Mouse (Mus musculus): ENCODE data around the gene Klf5. TPM values are rescaled to one million over a fixed set of nuclear protein-coding genes. Genes with fewer than 3 reads are reported as not detected.

Klf5 gene
- total and polyA plus RNA-seq, 3 experiments, result 0.69 to 3.9 TPM; not detected in 1

DNA sequence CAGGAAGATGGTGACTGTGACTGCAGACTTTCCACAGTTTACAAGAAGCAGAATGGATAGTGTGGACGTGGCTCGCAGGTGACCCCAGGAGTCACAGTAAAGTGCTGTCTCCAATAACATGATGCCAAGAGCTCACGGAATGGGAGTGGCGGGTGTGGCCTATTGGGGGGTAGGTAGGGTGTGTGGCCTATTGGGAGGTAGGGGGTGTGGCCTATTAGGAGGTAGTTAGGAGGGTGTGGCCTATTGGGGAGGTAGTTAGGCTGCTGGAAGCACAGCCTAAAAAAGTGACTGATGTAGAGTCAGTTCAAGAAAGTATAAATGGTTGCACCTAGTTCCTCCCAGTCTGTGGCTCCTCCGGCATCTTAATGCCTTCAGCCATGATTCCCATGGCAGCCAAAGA lies 22.2 kb downstream of the Klf5 start:
- H3K79me2 ChIP-seq (ENCODE audit: control insufficient read depth, insufficient read depth, low read length, poor library complexity), result no peaks in the 10 kb centered on the region
- no peak overlapping the region for H3K27ac ChIP-seq (ENCODE audit: control insufficient read depth, low read depth, low read length)
- H3K4me3 ChIP-seq (ENCODE audit: control insufficient read depth in 1 of 2, insufficient read depth in 1 of 2, low read depth in 2 of 2, low read length in 2 of 2), result no peak overlapping the region
- no peak for DNase-seq (ENCODE audit: low read depth, low spot score)
- H3K27me3 ChIP-seq (ENCODE audit: control insufficient read depth in 1 of 2, insufficient read depth in 2 of 2, low read length in 2 of 2), result no peaks in the 10 kb centered on the region
- TF ChIP-seq CTCF (IDR thresholded peaks at IDR 0.05 in 2 of 3, conservative IDR thresholded peaks at IDR 0.05 in 1 of 3; ENCODE audit: control insufficient read depth in 1 of 3, insufficient read depth in 1 of 3, low read depth in 2 of 3, low read length in 3 of 3, poor library complexity in 1 of 3, severe bottlenecking in 1 of 3) (no peak), GATA1 (IDR thresholded peaks at IDR 0.05; ENCODE audit: low read depth, low read length) (no peak), TBP (IDR thresholded peaks at IDR 0.05; ENCODE audit: low read depth, low read length) (no peak), BHLHE40 (IDR thresholded peaks at IDR 0.05; ENCODE audit: borderline replicate concordance, low read depth, low read length) (no peak), ZMIZ1 (IDR thresholded peaks at IDR 0.05; ENCODE audit: low read depth, low read length) (no peak), MAFK (IDR thresholded peaks at IDR 0.05; ENCODE audit: borderline replicate concordance, low read depth, low read length) (no peak), MXI1 (IDR thresholded peaks at IDR 0.05; ENCODE audit: low read depth, low read length) (no peak), CHD2 (IDR thresholded peaks at IDR 0.05; ENCODE audit: low read length) (no peak), RAD21 (IDR thresholded peaks at IDR 0.05; ENCODE audit: low read depth, low read length) (no peak), POLR2A (IDR thresholded peaks at IDR 0.05; ENCODE audit: control insufficient read depth in 1 of 2, insufficient read depth in 1 of 2, low read depth in 1 of 2, low read length in 2 of 2, poor library complexity in 1 of 2) (no peak), SIN3A (IDR thresholded peaks at IDR 0.05; ENCODE audit: low read length) (no peak), ZC3H11A (IDR thresholded peaks at IDR 0.05; ENCODE audit: low read depth, low read length) (no peak)
- no peak overlapping the region for H3K9ac ChIP-seq (ENCODE audit: control insufficient read depth, low read depth, low read length, poor library complexity, severe bottlenecking)
- H3K4me1 ChIP-seq (ENCODE audit: control insufficient read depth in 1 of 2, insufficient read depth in 2 of 2, low read length in 2 of 2), result 0 out of 4 replicates have a peak, but pooled peaks cover 0 to 3% of the 10 kb centered on the region in 2 experiments
- H3K9me3 ChIP-seq (replicated peaks; ENCODE audit: insufficient read depth, low read length), result no peaks in the 10 kb centered on the region
- no peaks in the 10 kb centered on the region for H3K36me3 ChIP-seq (ENCODE audit: control insufficient read depth in 1 of 2, insufficient read depth in 2 of 2, low read length in 2 of 2)

DNA sequence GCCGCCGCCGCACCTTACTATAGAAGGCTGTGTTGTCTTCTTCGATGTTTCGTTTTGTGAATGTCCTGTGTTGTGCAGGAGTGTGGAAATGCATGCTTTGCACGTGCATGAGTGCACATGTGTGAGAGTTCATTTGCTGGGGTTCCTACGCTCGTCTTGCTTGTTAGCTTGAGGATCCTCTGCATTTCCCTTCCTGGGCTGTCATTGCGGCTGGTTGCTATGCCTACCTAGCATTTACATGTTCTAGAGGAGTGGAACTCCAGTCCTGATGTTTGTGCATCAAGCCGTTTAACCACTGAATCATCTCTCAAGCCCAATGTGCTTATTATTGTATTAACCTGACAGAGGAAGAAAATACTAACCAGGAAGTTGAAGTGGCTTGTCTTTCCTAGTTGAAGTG lies 24.9 kb downstream of the Klf5 start:
- no peak overlapping the region for H3K4me3 ChIP-seq (ENCODE audit: control insufficient read depth in 1 of 2, insufficient read depth in 1 of 2, low read depth in 2 of 2, low read length in 2 of 2)
- no peak overlapping the region for H3K9ac ChIP-seq (ENCODE audit: control insufficient read depth, low read depth, low read length, poor library complexity, severe bottlenecking)
- H3K36me3 ChIP-seq (ENCODE audit: control insufficient read depth in 1 of 2, insufficient read depth in 2 of 2, low read length in 2 of 2), result no peaks in the 10 kb centered on the region
- no peak overlapping the region for H3K27ac ChIP-seq (ENCODE audit: control insufficient read depth, low read depth, low read length)
- no peaks in the 10 kb centered on the region for H3K27me3 ChIP-seq (ENCODE audit: control insufficient read depth in 1 of 2, insufficient read depth in 2 of 2, low read length in 2 of 2)
- H3K9me3 ChIP-seq (replicated peaks; ENCODE audit: insufficient read depth, low read length), result no peaks in the 10 kb centered on the region
- TF ChIP-seq RCOR1 (IDR thresholded peaks at IDR 0.05; ENCODE audit: low read depth, low read length) (no peak), BHLHE40 (IDR thresholded peaks at IDR 0.05; ENCODE audit: borderline replicate concordance, low read depth, low read length) (no peak), SIN3A (IDR thresholded peaks at IDR 0.05; ENCODE audit: low read length) (no peak), USF2 (IDR thresholded peaks at IDR 0.05; ENCODE audit: borderline replicate concordance in 1 of 2, insufficient read depth in 1 of 2, low read depth in 1 of 2, low read length in 2 of 2) (no peak), MYC (IDR thresholded peaks at IDR 0.05; ENCODE audit: low read depth, low read length) (no peak), MAFK (IDR thresholded peaks at IDR 0.05; ENCODE audit: borderline replicate concordance, low read depth, low read length) (no peak), TAL1 (IDR thresholded peaks at IDR 0.05; ENCODE audit: low read length) (no peak), ZMIZ1 (IDR thresholded peaks at IDR 0.05; ENCODE audit: low read depth, low read length) (no peak)
- no peak for DNase-seq (ENCODE audit: low read depth, low spot score)
- H3K79me2 ChIP-seq (ENCODE audit: control insufficient read depth, insufficient read depth, low read length, poor library complexity), result no peaks in the 10 kb centered on the region
- H3K4me1 ChIP-seq (ENCODE audit: control insufficient read depth in 1 of 2, insufficient read depth in 2 of 2, low read length in 2 of 2), result 0 out of 4 replicates have a peak, but pooled peaks cover 0 to 3% of the 10 kb centered on the region in 2 experiments

All from MEL (cell line).